Mouse (Mus musculus) lung, postnatal 0 days (tissue): ENCODE measurements around the gene Cdkn2b. TPM values are rescaled to one million over a fixed set of nuclear protein-coding genes. Genes with fewer than 3 reads are reported as not detected.

Experiments
- ATAC-seq: fragments of 200-750 bp; cut with Nextera tagmentation; 2 replicates; pipeline ENCODE4 v1.8.0; 2017; ENCODE audit warnings: moderate library complexity
- DNase-seq: peaks from one replicate; pipeline ENCODE4 v3.0.0-alpha.2; 2016; ENCODE audit warnings: low spot score
- H3K27ac ChIP-seq: fragments of 300-500 bp; sonication (generic); 2 replicates; pipeline ENCODE4 v1.5.1; 2014; ENCODE audit warnings: antibody characterized with exemption, mild to moderate bottlenecking, low read length, mixed read lengths
- H3K27me3 ChIP-seq: fragments of 300-500 bp; sonication (generic); replicated peaks from 2 replicates; pipeline ENCODE4 v1.6.1; 2014; ENCODE audit warnings: low read length, mixed read lengths; ENCODE audit not compliant: insufficient read depth
- H3K36me3 ChIP-seq: fragments of 300-500 bp; sonication (generic); 2 replicates; pipeline ENCODE4 v1.6.1; 2014; ENCODE audit warnings: low read length, mixed read lengths; ENCODE audit not compliant: insufficient read depth
- H3K4me1 ChIP-seq: fragments of 300-500 bp; sonication (generic); 2 replicates; pipeline ENCODE4 v1.6.1; 2014; ENCODE audit warnings: antibody characterized with exemption, low read depth, low read length, mixed read lengths; ENCODE audit not compliant: insufficient read depth
- H3K4me2 ChIP-seq: fragments of 300-500 bp; sonication (generic); replicated peaks from 2 replicates; pipeline ENCODE4 v1.6.1; 2014; ENCODE audit warnings: low read depth, mild to moderate bottlenecking, low read length, moderate library complexity, mixed read lengths
- H3K4me3 ChIP-seq: fragments of 300-500 bp; sonication (generic); 2 replicates; pipeline ENCODE4 v1.5.1; 2014; ENCODE audit warnings: low read depth, low read length
- H3K9ac ChIP-seq: fragments of 300-500 bp; sonication (generic); replicated peaks from 2 replicates; pipeline ENCODE4 v1.6.1; 2014; ENCODE audit warnings: low read depth, mild to moderate bottlenecking
- H3K9me3 ChIP-seq: fragments of 300-500 bp; sonication (generic); 2 replicates; pipeline ENCODE4 v1.6.1; 2016; ENCODE audit warnings: low read length, mixed read lengths
- CTCF ChIP-seq: IDR thresholded peaks from 2 replicates; pipeline ENCODE4 v1.5.1; 2016; ENCODE audit warnings: antibody characterized with exemption, mild to moderate bottlenecking
- EP300 ChIP-seq: IDR thresholded peaks from 2 replicates; pipeline ENCODE4 v1.6.1; 2016; ENCODE audit warnings: antibody characterized with exemption, mild to moderate bottlenecking, control low read depth
- WGBS: fragments of 180-500 bp; shearing (Covaris S2); extraction: QIAGEN DNeasy Blood & Tissue Kit; methylation state at CpG from one replicate; pipeline ENCODE4 v1.1.7; 2014; 5-methylcytosine and 5-hydroxymethylcytosine counted together
- polyA plus RNA-seq: library from polyadenylated mRNA; unstranded; fragments of >200 nt; fragmentation: Nextera tagmentation; extraction: Ambion mirVana; gene quantifications from 2 replicates; pipeline ENCODE4 v1.2.1, GENCODE M21; 2015

Gene Cdkn2b
- polyA plus RNA-seq, 1 experiment from 2014 or later, result 108 TPM

GRCm38 (mm10) chr4:89350938-89351451 is 40.2 kb upstream of the Cdkn2b start:
- H3K27ac ChIP-seq, result no peak overlapping the region
- no peak overlapping the region for H3K9ac ChIP-seq
- H3K36me3 ChIP-seq, result no peaks in the 10 kb centered on the region
- H3K4me2 ChIP-seq, result no peak overlapping the region
- H3K4me1 ChIP-seq, result no peaks in the 10 kb centered on the region
- DNase-seq (no peak), ATAC-seq (no peak)
- no peaks in the 10 kb centered on the region for H3K9me3 ChIP-seq
- H3K4me3 ChIP-seq, result no peak overlapping the region
- TF ChIP-seq CTCF, result no peak
- no peak for TF ChIP-seq EP300
- no peaks in the 10 kb centered on the region for H3K27me3 ChIP-seq
- 63% methylated on average over 6 of the region's 6 CpGs for WGBS

GRCm38 (mm10) chr4:89350391-89350790 is 39.6 kb upstream of the Cdkn2b start:
- Histone ChIP-seq H3K4me1 (no peaks in the 10 kb centered on the region), H3K27me3 (no peaks in the 10 kb centered on the region), H3K4me3 (no peak overlapping the region), H3K9me3 (no peaks in the 10 kb centered on the region), H3K27ac (no peak overlapping the region), H3K9ac (no peak overlapping the region), H3K36me3 (no peaks in the 10 kb centered on the region), H3K4me2 (no peak overlapping the region)
- TF ChIP-seq CTCF (no peak), EP300 (no peak)
- ATAC-seq, result no peak
- DNase-seq, result no peak
- WGBS, result 55% methylated on average over 9 of the region's 9 CpGs

GRCm38 (mm10) chr4:89348842-89349241 is 38.0 kb upstream of the Cdkn2b start:
- WGBS, result 41% methylated on average over 5 of the region's 5 CpGs
- H3K9me3 ChIP-seq, result no peaks in the 10 kb centered on the region
- H3K4me2 ChIP-seq, result no peak overlapping the region
- no peak overlapping the region for H3K27ac ChIP-seq
- no peak for TF ChIP-seq CTCF
- peak; percentile 32; the same call in 1 of the 2 replicates for TF ChIP-seq EP300
- ATAC-seq (peak; percentile 53), DNase-seq (peak; percentile 24)
- H3K4me1 ChIP-seq, result no peaks in the 10 kb centered on the region
- H3K36me3 ChIP-seq, result no peaks in the 10 kb centered on the region
- H3K27me3 ChIP-seq, result no peaks in the 10 kb centered on the region
- no peak overlapping the region for H3K9ac ChIP-seq
- H3K4me3 ChIP-seq, result no peak overlapping the region

GRCm38 (mm10) chr4:89313461-89313860 is 2.6 kb upstream of the Cdkn2b start:
- Histone ChIP-seq H3K36me3 (no peaks in the 10 kb centered on the region), H3K4me3 (no peak overlapping the region), H3K27me3 (peaks cover 4% of the 10 kb centered on the region; the same call in 1 of the 2 replicates), H3K4me2 (no peak overlapping the region), H3K27ac (no peak overlapping the region), H3K9ac (no peak overlapping the region), H3K4me1 (no peaks in the 10 kb centered on the region), H3K9me3 (no peaks in the 10 kb centered on the region)
- TF ChIP-seq EP300 (no peak), CTCF (no peak)
- ATAC-seq (no peak), DNase-seq (no peak)
- 11% methylated on average over 13 of the region's 13 CpGs for WGBS

GRCm38 (mm10) chr4:89309996-89310395 is 843 bp downstream of the Cdkn2b start:
- H3K4me3 ChIP-seq, result peak overlapping the region; percentile 63
- H3K27ac ChIP-seq, result peak overlapping the region; percentile 94
- ATAC-seq, result no peak
- peak overlapping the region; percentile 95 for H3K4me2 ChIP-seq
- no peaks in the 10 kb centered on the region for H3K36me3 ChIP-seq
- no peak for DNase-seq
- WGBS, result 6% methylated on average over 11 of the region's 11 CpGs
- peaks cover 20% of the 10 kb centered on the region for H3K27me3 ChIP-seq
- TF ChIP-seq EP300, result no peak
- TF ChIP-seq CTCF, result no peak
- no peaks in the 10 kb centered on the region for H3K4me1 ChIP-seq
- H3K9me3 ChIP-seq, result no peaks in the 10 kb centered on the region
- peak overlapping the region; percentile 74 for H3K9ac ChIP-seq

- H3K4me1 ChIP-seq, result no peaks in the 10 kb centered on the region
- no peak overlapping the region for H3K4me3 ChIP-seq
- peak overlapping the region; percentile 23 for H3K4me2 ChIP-seq
- H3K9me3 ChIP-seq, result no peaks in the 10 kb centered on the region
- no peak overlapping the region for H3K27ac ChIP-seq
- WGBS, result 32% methylated on average over 3 of the region's 3 CpGs
- ATAC-seq (no peak), DNase-seq (no peak)
- no peaks in the 10 kb centered on the region for H3K36me3 ChIP-seq
- H3K9ac ChIP-seq, result no peak overlapping the region
- H3K27me3 ChIP-seq, result peaks cover 32% of the 10 kb centered on the region
- no peak for TF ChIP-seq EP300
- TF ChIP-seq CTCF, result no peak
Measured at GRCm38 (mm10) chr4:89308001-89308400, 2.8 kb downstream of the Cdkn2b start.
